Mouse (Mus musculus) cerebral cortex, adult 2 months (tissue): ENCODE results near the gene Dctn5.

Experiments used
- WGBS: fragments of 180-500 bp; shearing (Covaris S2); methylation state at CpG from one replicate; pipeline ENCODE4 v1.1.7; 2018; 5-methylcytosine and 5-hydroxymethylcytosine counted together

Dctn5 gene

GRCm38 (mm10) chr7:122170705-122171104 is 37.9 kb downstream of the Dctn5 start:
- 93% methylated on average over 6 of the region's 6 CpGs for WGBS

- 76% methylated on average over 10 of the region's 10 CpGs for WGBS
These were observed 38.8 kb downstream of the Dctn5 start for GRCm38 (mm10) chr7:122171613-122172012.

DNA sequence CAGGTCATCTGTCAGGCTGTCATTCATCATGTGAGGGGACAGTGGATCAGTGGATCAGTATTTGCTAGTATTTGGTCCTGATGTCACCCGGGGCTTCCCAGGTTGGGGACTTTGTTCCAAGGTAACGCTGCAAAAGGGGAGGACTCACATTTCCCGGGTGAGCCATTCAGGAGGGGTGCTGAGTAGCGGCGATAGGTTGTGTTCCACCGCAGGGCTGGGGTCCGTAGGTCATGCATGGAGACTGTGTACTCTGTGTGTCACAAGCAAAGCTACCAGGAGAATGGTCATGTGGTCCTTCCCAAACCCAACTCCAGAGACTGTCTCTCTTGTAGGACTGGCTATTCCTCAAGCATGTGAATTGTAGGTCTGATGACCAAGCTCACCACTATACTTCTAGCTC is 47.9 kb downstream of the Dctn5 start:
- WGBS: 89% methylated on average over 7 of the region's 7 CpGs

GRCm38 (mm10) chr7:122184569-122184968 is 51.7 kb downstream of the Dctn5 start:
- 74% methylated on average over 5 of the region's 5 CpGs for WGBS

DNA sequence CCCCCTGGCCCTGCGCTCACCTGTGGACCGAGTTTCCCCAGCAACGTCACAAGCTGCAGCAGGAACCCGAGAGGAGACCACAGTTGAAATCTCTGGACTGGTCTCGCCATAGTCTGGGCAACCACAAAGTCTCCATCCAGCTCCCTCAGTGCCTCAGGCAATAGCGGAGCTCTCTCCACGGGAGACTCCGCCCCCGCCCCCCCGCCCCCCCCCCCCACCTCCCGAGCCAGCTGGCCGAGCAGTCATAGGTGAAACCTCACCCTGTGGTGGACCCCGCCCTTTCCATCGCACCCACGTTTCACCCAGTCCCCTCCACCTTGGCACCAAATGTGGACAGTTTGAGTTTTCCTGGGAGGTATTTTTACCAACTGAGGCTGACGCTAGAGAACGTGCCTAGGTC is 53.2 kb downstream of the Dctn5 start, which contains the start of gene Ern2:
Gene Ern2 (minus strand): TSS at position 165 of the 400 bp plus-strand sequence.
- 26% methylated on average over 12 of the region's 17 CpGs for WGBS

- 41% methylated on average over 7 of the region's 7 CpGs for WGBS
These were observed 56.6 kb downstream of the Dctn5 start for GRCm38 (mm10) chr7:122189484-122189883.

DNA sequence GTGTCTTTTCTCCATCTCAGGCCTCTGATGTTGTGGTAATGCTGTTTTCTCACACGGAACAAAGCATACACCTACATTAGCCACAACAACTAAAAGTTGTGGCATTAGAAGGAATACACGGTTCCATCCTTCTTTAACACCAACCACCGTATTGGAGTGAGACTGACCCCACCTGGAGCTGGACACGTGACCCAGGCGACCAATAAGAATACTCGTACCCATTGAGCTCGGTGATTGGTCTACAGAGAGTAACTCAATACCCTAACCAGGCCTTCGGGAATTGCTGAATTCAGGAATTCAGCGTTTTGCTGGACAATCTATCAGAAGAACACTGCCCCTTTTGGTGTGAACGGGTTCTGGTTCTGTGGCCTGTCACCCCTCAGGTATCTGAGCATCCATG is 58.3 kb downstream of the Dctn5 start:
- WGBS: 76% methylated on average over 10 of the region's 10 CpGs

GRCm38 (mm10) chr7:122196771-122197170 is 63.9 kb downstream of the Dctn5 start:
- WGBS: 81% methylated on average over 9 of the region's 9 CpGs

DNA sequence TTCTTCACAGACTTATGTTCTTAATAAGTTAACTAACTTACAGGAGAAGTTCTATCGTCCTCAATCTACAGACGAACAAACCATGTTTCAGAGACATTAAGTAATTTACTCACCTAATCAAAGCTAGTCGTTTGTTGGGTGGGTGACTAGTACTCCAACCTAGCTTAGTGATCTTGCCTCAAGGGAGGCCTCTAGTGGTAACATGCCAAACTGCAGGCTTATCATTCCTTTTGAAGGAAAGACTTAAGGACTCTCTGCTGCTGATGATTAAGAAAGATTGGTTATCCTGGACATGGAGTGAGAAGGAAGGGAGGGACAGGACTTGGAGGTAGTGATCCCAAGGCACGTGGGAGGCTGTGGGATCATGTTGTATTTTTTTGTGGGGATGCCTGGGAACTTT is 64.5 kb downstream of the Dctn5 start:
- WGBS: 32% methylated on average over 4 of the region's 4 CpGs
